Mouse (Mus musculus): Measurements from ENCODE around the gene Cebpg. TPM values are rescaled to one million over a fixed set of nuclear protein-coding genes. Genes with fewer than 3 reads are reported as not detected.

The Cebpg gene
- polyA plus RNA-seq, 1 experiment from 2014 or later = 42.3 TPM

DNA sequence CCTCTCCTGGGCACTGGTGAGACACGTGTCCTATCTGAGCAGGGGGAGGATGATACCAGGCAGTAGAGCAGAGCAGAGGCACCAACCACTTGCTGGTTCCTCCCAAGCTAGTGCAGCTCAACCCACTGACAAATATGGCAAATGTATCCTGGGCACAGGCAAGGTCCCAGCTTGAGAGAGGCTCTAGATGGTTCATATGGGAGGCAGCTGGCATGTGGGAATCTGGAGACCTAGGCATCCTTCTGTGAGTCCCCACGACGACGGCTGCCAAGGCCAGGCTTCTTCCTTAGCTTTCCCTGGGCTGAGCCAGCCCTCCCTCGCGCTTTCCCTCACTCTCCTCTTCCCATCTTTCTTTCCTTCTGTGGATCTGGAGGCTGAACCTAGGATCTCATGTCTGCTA, 25.8 kb downstream of the Cebpg start:
- 77% methylated on average over 6 of the region's 6 CpGs for WGBS
- no peak overlapping the region for H3K4me3 ChIP-seq
- H3K27ac ChIP-seq = no peak overlapping the region
- peaks cover 26% of the 10 kb centered on the region for H3K4me1 ChIP-seq
- H3K27me3 ChIP-seq = no peaks in the 10 kb centered on the region
- peaks cover 7% of the 10 kb centered on the region; the same call in 1 of the 2 replicates for H3K36me3 ChIP-seq
- no peaks in the 10 kb centered on the region for H3K9me3 ChIP-seq
- ATAC-seq (ENCODE audit: borderline replicate concordance, extremely low read depth, low FRiP score, low TSS enrichment) = no peak
- H3K4me2 ChIP-seq = no peak overlapping the region
- H3K9ac ChIP-seq = no peak overlapping the region

DNA sequence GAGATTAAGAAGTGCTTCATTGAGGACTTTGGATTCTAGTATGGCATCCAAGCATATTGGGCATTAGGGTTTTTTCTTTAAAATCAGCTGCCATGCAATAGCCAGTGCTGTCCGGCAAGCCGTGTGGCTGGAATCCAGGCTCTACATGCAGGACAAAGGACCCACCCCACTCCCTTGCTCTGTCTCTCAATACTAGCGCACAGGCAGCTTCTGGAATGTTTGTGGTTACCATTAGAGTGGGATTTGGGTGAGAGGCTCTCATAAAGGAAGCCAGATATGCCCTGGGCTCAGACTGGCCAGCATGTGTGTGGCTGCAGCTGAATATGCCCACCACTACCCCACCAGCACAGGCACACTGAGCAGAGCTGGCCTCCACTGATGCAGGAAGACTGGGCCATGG, 26.7 kb downstream of the Cebpg start:
- ATAC-seq (ENCODE audit: borderline replicate concordance, extremely low read depth, low FRiP score, low TSS enrichment) = no peak
- peaks cover 16% of the 10 kb centered on the region for H3K4me1 ChIP-seq
- no peak overlapping the region for H3K4me2 ChIP-seq
- 77% methylated on average over 3 of the region's 3 CpGs for WGBS
- no peak overlapping the region for H3K27ac ChIP-seq
- H3K27me3 ChIP-seq = no peaks in the 10 kb centered on the region
- no peak overlapping the region for H3K9ac ChIP-seq
- H3K9me3 ChIP-seq = no peaks in the 10 kb centered on the region
- peaks cover 7% of the 10 kb centered on the region; the same call in 1 of the 2 replicates for H3K36me3 ChIP-seq
- no peak overlapping the region for H3K4me3 ChIP-seq

DNA sequence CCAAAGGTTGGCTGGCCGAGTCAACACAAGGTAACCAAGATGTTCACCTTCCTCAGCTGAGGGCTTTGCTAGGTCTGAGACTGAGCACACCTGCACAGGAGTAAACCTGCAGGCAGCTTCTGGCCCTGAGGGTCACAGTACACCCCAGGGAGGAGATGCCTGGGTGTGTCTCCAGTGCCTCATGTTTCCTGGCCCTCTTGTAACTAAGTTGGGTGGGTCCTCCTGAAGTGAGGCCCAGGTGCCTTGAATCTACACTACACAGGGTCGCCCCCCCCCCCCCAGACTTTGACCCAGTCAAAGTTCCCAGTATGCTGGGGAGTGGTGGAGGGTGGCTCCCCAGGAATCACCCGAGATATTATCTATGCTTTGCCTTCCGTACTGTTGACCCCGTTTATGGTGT, 27.1 kb downstream of the Cebpg start:
- no peak for ATAC-seq (ENCODE audit: borderline replicate concordance, extremely low read depth, low FRiP score, low TSS enrichment)
- no peak overlapping the region for H3K9ac ChIP-seq
- H3K27ac ChIP-seq = no peak overlapping the region
- no peaks in the 10 kb centered on the region for H3K9me3 ChIP-seq
- no peak overlapping the region for H3K4me2 ChIP-seq
- H3K36me3 ChIP-seq = peaks cover 7% of the 10 kb centered on the region; the same call in 1 of the 2 replicates
- 68% methylated on average over 5 of the region's 5 CpGs for WGBS
- 0 out of 2 replicates have a peak, but pooled peaks cover 12% of the 10 kb centered on the region for H3K4me1 ChIP-seq
- H3K27me3 ChIP-seq = no peaks in the 10 kb centered on the region
- H3K4me3 ChIP-seq = no peak overlapping the region

DNA sequence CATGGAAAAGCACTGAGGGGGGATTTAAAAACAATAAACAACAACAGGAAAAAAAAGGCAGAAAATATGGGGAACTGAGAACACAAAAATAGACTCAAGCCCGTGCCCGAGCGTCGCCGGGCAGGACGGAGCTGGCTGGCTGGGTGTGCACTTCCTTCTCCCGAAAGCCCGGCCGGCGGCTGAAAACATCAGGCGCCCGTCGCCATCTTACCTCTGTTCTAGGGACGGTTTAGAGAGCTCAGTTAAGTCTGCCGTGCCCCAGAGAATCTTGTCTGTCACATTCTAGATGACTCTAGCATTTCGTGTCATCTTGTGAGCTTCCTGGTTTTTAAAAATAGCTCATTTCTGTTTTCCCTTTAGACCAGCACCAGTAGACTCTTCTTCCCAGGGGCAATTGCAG, 27.8 kb downstream of the Cebpg start:
- H3K9ac ChIP-seq = no peak overlapping the region
- no peak overlapping the region for H3K27ac ChIP-seq
- no peak for ATAC-seq (ENCODE audit: borderline replicate concordance, extremely low read depth, low FRiP score, low TSS enrichment)
- H3K9me3 ChIP-seq = no peaks in the 10 kb centered on the region
- no peaks in the 10 kb centered on the region for H3K27me3 ChIP-seq
- WGBS = 72% methylated on average over 16 of the region's 16 CpGs
- H3K4me3 ChIP-seq = no peak overlapping the region
- H3K36me3 ChIP-seq = peaks cover 7% of the 10 kb centered on the region; the same call in 1 of the 2 replicates
- no peak overlapping the region for H3K4me2 ChIP-seq
- 0 out of 2 replicates have a peak, but pooled peaks cover 11% of the 10 kb centered on the region for H3K4me1 ChIP-seq

DNA sequence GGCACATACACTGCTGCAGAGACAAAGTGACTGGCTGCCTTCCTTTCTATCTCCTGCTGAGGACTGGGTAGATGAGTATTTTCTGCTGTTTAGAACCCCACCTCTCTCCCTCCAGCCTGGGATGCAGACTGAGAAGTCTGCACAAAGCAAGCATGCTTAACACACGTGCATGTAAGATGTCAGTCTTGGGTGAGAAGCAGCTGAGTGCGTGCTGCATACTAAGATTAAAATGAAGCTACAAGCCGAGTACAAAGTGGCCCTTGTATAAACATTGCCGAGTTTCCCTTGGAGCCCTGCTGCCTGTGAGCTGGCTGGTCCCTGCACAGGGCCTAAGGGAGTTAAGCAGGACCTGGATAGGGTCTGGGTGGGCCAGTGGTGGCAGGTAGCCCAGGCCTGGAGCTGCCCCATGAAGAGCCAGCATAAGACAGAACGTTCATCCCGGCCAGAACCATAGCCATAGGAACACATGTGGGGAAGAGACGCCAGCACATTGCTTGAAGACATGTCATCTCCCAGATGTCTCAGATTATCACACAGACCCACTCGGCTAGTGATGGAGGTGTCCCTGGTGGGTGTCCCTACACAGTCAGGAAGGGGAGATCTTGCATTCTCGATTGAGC, 28.5 kb downstream of the Cebpg start:
- H3K9me3 ChIP-seq = no peaks in the 10 kb centered on the region
- whole genome bisulfite sequencing = 44% methylated on average over 9 of the region's 9 CpGs
- H3K36me3 ChIP-seq = peaks cover 7% of the 10 kb centered on the region; the same call in 1 of the 2 replicates
- no peak overlapping the region for H3K9ac ChIP-seq
- H3K27ac ChIP-seq = 0 out of 2 replicates have a peak overlapping the region, but pooled peaks have one; percentile 4
- no peaks in the 10 kb centered on the region for H3K27me3 ChIP-seq
- H3K4me1 ChIP-seq = 0 out of 2 replicates have a peak, but pooled peaks cover 11% of the 10 kb centered on the region
- no peak overlapping the region for H3K4me3 ChIP-seq
- H3K4me2 ChIP-seq = no peak overlapping the region
- ATAC-seq (ENCODE audit: borderline replicate concordance, extremely low read depth, low FRiP score, low TSS enrichment) = no peak

DNA sequence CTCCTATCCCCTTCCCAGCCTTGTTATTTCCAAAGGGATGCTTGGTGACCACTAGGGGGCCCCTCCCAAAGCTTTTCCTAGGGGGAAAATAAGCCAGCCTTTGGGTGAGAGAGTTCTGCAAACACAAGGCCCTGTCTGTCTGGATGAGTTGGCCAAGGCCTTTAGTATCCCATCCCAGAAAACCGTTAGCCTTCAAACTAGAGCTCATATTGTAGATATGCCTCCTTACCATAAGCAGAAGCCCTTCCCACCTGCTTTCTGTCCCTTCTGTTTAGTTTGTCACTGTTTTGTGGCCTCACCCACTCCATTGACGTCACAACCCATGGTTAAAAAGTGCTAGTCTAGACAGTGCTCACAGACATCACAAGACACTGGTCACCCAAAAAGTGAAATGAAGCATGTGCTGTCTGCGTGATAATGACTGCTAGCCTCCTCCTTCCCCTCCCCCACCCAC, 29.5 kb downstream of the Cebpg start:
- WGBS = 69% methylated on average over 3 of the region's 3 CpGs
- no peak for ATAC-seq (ENCODE audit: borderline replicate concordance, extremely low read depth, low FRiP score, low TSS enrichment)
- H3K27me3 ChIP-seq = no peaks in the 10 kb centered on the region
- H3K36me3 ChIP-seq = peaks cover 2% of the 10 kb centered on the region; the same call in 1 of the 2 replicates
- H3K4me1 ChIP-seq = 0 out of 2 replicates have a peak, but pooled peaks cover 11% of the 10 kb centered on the region
- H3K4me3 ChIP-seq = no peak overlapping the region
- no peaks in the 10 kb centered on the region for H3K9me3 ChIP-seq
- no peak overlapping the region for H3K9ac ChIP-seq
- H3K27ac ChIP-seq = no peak overlapping the region
- H3K4me2 ChIP-seq = no peak overlapping the region

DNA sequence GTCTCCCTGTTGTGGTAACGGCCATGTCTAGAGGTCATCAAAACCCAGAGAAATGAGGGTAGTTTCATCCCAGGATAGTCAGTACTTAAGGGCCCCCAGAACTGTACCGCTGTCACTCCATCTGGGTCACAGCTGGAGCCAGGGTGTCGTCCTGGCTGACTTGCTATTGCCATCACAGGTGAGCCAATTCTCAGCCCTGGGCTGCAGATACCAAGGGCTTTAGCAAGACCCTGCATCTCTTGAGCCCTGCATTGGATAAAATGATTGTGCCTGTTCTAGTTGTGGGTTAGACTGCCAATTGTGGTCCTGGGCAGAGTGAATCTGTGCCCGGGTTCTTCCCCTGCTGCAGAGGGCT, 30.1 kb downstream of the Cebpg start:
- Histone ChIP-seq H3K36me3 (no peaks in the 10 kb centered on the region; the same call in 1 of the 2 replicates), H3K4me2 (no peak overlapping the region), H3K27ac (no peak overlapping the region), H3K9me3 (no peaks in the 10 kb centered on the region), H3K4me1 (0 out of 2 replicates have a peak, but pooled peaks cover 11% of the 10 kb centered on the region), H3K4me3 (no peak overlapping the region), H3K27me3 (no peaks in the 10 kb centered on the region), H3K9ac (no peak overlapping the region)
- no peak for ATAC-seq (ENCODE audit: borderline replicate concordance, extremely low read depth, low FRiP score, low TSS enrichment)
- WGBS = 73% methylated on average over 4 of the region's 4 CpGs

DNA sequence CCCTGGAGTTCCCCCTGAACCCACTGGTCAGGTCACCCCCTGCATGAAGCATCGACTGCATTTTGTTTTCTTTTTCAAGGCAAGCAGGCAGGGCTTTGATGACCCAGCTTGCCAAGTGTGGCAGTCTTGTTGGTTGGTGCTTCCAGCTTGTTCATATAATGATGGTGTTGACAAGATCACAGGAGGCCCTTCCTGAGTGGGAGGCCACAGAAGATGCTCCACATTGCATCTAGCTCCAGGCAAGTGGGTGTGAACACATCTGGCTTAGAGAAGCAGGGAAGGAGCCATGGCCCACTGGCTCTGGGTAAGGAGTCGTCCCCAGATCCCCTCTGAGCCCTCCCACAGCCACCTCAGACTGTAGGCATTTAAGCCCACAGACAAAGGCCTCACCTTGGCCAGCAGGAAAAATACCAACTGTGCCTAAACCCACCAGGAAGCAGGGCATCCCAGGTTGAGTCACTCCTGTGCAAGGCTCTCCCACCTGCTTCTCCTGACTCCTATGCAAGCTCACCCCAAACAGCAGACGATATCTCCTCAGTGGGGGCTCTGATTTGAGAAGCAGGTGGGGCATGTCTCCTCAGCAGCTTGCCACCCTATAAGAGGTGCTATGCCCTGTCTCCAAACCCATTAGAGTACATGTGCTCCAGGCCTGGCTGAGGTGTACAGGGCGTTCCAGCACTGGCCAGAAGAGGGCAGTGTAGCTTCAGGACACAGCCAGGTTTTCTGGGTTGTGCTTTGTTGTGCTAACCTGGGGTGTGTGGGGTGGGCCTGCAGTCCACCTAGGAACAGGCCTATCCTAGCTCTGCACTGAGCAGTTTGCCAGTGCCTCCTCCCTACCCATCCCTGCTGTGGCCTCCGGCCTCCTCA, 30.7 kb downstream of the Cebpg start:
- no peak overlapping the region for H3K4me3 ChIP-seq
- 42% methylated on average over 5 of the region's 5 CpGs for WGBS
- H3K9me3 ChIP-seq = no peaks in the 10 kb centered on the region
- no peaks in the 10 kb centered on the region for H3K27me3 ChIP-seq
- no peak overlapping the region for H3K4me2 ChIP-seq
- peak; percentile 43; the same call in 1 of the 2 replicates for ATAC-seq (ENCODE audit: borderline replicate concordance, extremely low read depth, low FRiP score, low TSS enrichment)
- no peaks in the 10 kb centered on the region; the same call in 1 of the 2 replicates for H3K36me3 ChIP-seq
- no peak overlapping the region for H3K27ac ChIP-seq
- 0 out of 2 replicates have a peak, but pooled peaks cover 11% of the 10 kb centered on the region for H3K4me1 ChIP-seq
- no peak overlapping the region for H3K9ac ChIP-seq

DNA sequence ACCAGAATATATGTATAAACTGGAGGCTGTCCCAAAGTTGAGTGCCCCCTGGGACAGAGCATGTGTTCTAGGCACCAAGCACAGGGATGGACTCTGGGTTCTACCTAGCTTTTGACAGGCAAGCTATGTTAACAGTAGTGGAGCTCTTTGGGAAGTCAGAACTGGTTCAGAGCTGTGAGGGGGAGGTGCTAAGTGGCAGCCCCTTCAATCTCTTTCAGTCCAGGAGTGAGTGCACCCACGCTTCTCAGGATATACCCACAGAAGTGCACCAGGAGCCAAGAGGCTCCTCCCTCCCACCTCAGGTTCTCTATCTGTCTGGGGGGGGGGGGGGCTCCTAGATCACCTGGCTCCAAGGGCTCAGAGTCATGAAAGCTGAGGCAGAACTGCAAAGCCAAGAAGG, 31.9 kb downstream of the Cebpg start:
- ATAC-seq (ENCODE audit: borderline replicate concordance, extremely low read depth, low FRiP score, low TSS enrichment) = no peak
- no peak overlapping the region for H3K9ac ChIP-seq
- WGBS = 63% methylated on average over 1 of the region's 1 CpGs
- no peak overlapping the region for H3K27ac ChIP-seq
- no peaks in the 10 kb centered on the region for H3K9me3 ChIP-seq
- H3K4me1 ChIP-seq = 0 out of 2 replicates have a peak, but pooled peaks cover 11% of the 10 kb centered on the region
- H3K4me3 ChIP-seq = no peak overlapping the region
- no peaks in the 10 kb centered on the region; the same call in 1 of the 2 replicates for H3K36me3 ChIP-seq
- no peak overlapping the region for H3K4me2 ChIP-seq
- no peaks in the 10 kb centered on the region for H3K27me3 ChIP-seq

DNA sequence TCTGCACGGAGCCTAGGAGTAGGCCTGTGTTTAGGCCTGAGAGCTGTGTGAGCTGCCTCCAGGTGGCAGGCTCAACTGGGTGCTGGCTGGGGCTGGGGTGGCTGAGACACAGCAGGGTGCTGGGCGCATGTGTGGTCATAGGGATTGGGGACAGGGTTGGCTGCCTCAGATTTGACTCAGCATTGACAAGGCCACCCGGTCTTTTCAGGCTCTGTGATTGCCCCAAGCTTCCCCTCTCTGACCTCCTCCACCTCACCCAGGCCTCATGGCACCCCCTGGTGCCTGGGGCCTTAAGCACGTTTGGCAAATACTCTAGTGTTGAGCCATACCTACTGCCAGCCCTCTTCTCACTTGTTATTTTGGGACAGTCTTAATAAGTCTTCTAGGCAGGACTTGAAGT, 33.1 kb downstream of the Cebpg start:
- H3K4me2 ChIP-seq = no peak overlapping the region
- H3K36me3 ChIP-seq = no peaks in the 10 kb centered on the region; the same call in 1 of the 2 replicates
- H3K27me3 ChIP-seq = no peaks in the 10 kb centered on the region
- 73% methylated on average over 4 of the region's 4 CpGs for WGBS
- H3K9me3 ChIP-seq = no peaks in the 10 kb centered on the region
- ATAC-seq (ENCODE audit: borderline replicate concordance, extremely low read depth, low FRiP score, low TSS enrichment) = no peak
- H3K27ac ChIP-seq = no peak overlapping the region
- 0 out of 2 replicates have a peak, but pooled peaks cover 8% of the 10 kb centered on the region for H3K4me1 ChIP-seq
- no peak overlapping the region for H3K9ac ChIP-seq
- H3K4me3 ChIP-seq = no peak overlapping the region

DNA sequence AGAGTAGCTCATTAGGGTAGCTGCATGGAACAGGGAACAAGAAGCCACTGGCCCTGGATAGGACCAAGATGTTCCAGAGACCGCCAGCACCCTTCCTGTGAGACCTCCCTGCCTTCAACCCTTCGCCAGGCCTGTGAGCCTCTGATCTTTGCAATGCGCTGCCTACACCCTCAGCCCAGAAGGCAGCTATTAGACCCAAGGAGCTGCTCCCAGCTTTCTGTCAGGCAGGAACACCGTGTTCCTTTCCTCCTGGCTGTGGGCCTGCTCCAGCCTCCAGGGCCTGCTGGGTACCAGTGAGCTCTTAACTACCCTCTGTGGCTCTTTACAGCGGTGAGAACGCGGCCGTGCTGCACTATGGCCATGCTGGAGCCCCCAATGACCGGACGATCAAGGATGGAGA, 35.0 kb downstream of the Cebpg start:
- Histone ChIP-seq H3K36me3 (no peaks in the 10 kb centered on the region; the same call in 1 of the 2 replicates), H3K27ac (no peak overlapping the region), H3K9me3 (no peaks in the 10 kb centered on the region), H3K4me2 (no peak overlapping the region), H3K4me1 (no peaks in the 10 kb centered on the region), H3K9ac (no peak overlapping the region), H3K27me3 (no peaks in the 10 kb centered on the region), H3K4me3 (no peak overlapping the region)
- ATAC-seq (ENCODE audit: borderline replicate concordance, extremely low read depth, low FRiP score, low TSS enrichment) = no peak
- WGBS = 88% methylated on average over 10 of the region's 10 CpGs

DNA sequence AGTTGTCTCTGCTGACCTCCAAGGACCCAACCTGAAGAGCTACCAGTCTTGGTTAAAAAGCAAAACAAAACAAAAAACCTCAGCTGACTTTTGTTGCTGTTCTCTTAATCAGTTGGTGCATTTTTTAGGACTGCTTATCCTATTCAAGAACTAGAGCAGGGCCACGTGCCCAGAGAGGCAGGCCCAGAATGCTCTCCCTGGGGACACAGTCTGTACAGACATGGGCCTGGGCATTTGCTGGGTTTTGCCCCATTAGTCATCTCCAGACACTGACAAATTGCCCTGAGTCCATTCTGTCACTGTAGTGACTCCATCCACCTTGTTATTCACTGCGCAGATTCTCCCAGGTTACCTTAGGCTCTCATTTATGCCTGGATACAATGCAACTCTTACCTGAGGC, 41.1 kb downstream of the Cebpg start:
- H3K4me1 ChIP-seq = no peaks in the 10 kb centered on the region
- H3K4me3 ChIP-seq = no peak overlapping the region
- ATAC-seq (ENCODE audit: borderline replicate concordance, extremely low read depth, low FRiP score, low TSS enrichment) = no peak
- no peak overlapping the region for H3K4me2 ChIP-seq
- no peaks in the 10 kb centered on the region for H3K27me3 ChIP-seq
- H3K9me3 ChIP-seq = no peaks in the 10 kb centered on the region
- H3K27ac ChIP-seq = no peak overlapping the region
- WGBS = 78% methylated on average over 2 of the region's 2 CpGs
- no peak overlapping the region for H3K9ac ChIP-seq
- no peaks in the 10 kb centered on the region for H3K36me3 ChIP-seq

All from lung, embryonic 15.5 days (tissue).